Mouse (Mus musculus) spleen, embryonic (tissue): ENCODE measurements around the gene U2af1l4.

Source experiments
- CTCF ChIA-PET: fragments of 350-600 bp; sonication (Branson Sonifier 250); formaldehyde crosslinking; loops from one replicate; lab custom pipeline; 2022; lab: Charles Lee

Gene U2af1l4

DNA sequence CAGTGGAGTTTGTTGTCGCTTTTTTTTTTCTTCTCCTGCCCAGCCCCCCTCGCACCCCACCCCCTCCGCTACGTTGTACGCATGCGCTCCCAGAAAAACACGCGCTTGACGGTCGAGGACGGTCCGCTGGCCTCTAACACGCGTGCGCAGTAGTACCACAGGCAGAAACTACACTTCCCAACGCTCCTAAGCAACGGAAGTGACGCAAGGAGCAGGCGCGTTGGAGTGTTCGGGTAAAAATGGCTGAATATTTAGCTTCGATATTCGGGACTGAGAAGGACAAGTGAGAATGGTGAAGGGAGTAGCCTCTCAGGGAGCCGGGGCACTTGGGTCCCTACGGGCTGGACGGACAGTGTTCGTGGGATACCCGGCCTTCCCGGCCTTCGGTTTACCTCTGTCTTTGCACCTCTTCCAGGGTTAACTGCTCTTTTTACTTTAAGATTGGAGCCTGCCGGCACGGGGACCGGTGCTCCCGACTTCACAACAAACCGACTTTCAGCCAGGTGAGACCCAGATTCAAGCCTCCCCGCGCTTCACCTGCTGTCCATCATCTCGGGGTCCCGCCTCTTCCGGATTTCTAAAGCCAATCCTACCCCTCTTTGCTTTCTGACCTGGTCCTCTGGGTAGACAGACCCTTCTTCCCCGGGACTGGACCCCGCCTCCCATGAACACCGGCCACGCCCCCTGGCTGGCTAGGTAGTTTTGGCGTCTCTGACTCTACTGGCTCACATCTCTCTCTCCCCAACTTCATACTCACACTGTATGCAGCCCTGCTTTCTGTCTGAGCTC lies at the start of gene U2af1l4, which contains the start of the genes Gm49396 and Psenen:
Gene U2af1l4, plus strand, starts transcription at position 185 of the 789 bp plus-strand sequence.
Gene Gm49396, plus strand, starts transcription at position 228 of the 789 bp plus-strand sequence.
Gene Psenen, minus strand, starts transcription at position 511 of the 789 bp plus-strand sequence.
- CTCF ChIA-PET, result interaction anchor here (0.7 kb wide), 1 partner anchor 29 kb away, joined by 5 read pairs; no protein-coding TSS in a partner anchor

DNA sequence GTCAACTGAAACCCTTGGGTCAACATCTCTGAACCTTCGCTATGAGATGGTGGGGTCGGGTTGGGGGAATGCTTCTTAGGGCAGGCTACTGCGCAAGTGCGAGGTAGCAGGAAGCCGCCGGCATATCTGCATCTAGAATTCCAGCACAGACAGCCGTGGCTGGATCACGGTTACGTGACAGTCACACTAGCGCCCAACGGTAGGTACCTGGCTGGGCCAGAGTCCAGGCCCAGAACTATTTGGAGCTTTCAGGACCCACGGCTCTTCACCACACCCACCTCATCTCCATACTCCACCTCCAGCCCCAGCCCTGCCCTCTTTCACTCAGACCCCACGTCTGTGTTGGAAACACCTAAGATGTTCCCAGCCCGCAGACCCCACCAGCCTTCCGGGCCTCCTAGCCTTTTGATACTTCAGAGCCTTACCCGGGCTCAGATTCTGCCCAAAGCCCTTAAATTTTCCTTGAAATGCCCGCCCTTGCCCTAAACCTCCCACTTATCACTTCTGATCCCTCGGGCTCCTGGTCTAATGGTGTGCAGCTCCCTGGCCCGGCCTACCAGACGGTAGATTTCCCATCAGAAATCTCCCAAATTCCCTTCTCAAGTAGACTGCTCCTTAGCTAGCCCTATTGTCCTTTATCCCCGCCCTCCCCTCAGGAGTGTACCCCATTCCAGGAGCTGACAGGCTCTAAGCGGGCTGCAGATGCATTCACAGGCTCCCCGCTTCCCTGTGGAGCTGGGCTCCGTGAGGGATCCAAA lies 47.9 kb upstream of the U2af1l4 start:
- CTCF ChIA-PET, result no interaction called here

- CTCF ChIA-PET, result no interaction called here
These were observed 44.8 kb upstream of the U2af1l4 start for GRCm38 (mm10) chr7:30518325-30518724.

GRCm38 (mm10) chr7:30520396-30520795 lies 42.7 kb upstream of the U2af1l4 start:
- CTCF ChIA-PET, result interaction anchor here (0.5 kb wide), 1 partner anchor 187 kb away, joined by 6 read pairs; no protein-coding TSS in a partner anchor

GRCm38 (mm10) chr7:30520856-30521255 lies 42.2 kb upstream of the U2af1l4 start:
- CTCF ChIA-PET, result interaction anchor here (0.5 kb wide), 1 partner anchor 187 kb away, joined by 6 read pairs; no protein-coding TSS in a partner anchor

GRCm38 (mm10) chr7:30522871-30523270 lies 40.2 kb upstream of the U2af1l4 start:
- CTCF ChIA-PET, result no interaction called here

DNA sequence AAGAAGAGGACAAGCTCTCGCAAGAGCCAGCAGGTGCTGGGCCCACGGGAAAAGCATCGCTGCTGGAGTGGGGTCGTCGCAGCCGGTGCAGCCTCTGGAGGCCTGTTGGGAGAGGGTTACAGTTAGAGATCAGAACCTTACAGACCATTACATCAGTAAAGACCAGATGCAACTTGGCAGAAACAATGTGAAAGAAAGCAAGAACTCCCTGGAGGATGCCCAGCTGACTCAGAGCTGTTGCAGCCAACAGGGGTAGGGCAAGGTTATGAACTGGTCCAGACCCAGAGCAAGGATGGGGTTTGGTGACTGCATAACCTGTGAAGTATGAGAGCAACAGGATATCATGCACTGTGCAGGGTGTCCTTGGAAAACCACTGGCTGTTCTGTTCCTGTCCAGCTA lies 38.6 kb upstream of the U2af1l4 start:
- CTCF ChIA-PET, result interaction anchor here (0.7 kb wide), 1 partner anchor 535 kb away, joined by 10 read pairs; no protein-coding TSS in a partner anchor

GRCm38 (mm10) chr7:30525954-30526353 lies 37.1 kb upstream of the U2af1l4 start:
- CTCF ChIA-PET, result no interaction called here

DNA sequence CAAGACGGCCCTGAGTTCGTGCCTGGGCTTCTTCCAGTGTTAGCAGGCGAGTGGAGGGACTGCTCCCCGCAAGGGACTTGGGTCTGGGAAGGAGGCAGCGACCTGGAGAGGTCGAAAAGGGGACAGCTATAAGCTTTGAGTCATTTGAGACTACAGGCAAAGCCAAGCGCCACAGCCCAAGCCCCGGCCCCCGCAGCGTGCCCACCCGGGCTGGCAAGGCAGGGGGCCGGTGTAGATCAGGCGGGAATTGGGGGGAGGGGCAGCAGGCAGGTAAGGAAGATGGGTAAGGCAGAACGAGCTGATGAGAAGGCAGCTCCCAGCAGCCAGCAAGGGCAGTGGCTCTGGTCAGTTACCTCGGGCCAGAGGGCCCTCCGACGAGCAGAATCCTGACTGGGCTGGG lies 36.7 kb upstream of the U2af1l4 start:
- CTCF ChIA-PET, result no interaction called here

DNA sequence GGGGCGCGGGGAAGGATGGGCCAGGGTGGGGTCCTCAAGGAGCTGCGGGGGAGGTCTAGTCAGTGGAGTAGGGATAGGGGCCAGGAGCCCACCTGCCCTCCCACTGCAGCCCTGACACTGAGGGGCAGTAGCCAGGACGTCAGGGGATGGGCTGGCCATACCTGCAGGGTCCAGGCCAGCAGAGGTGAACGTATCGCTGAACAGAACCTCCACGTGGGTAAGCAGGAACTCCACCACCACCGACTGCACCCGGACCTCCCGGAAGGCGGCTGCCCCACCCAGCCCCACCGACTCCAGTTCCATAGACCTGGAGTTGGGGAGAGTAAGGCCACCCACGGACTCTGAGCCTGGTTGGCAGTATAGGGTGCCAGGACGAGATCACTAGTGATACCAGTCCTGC lies 36.1 kb upstream of the U2af1l4 start:
- CTCF ChIA-PET, result no interaction called here

GRCm38 (mm10) chr7:30531291-30531815 lies 31.7 kb upstream of the U2af1l4 start:
- CTCF ChIA-PET, result no interaction called here

DNA sequence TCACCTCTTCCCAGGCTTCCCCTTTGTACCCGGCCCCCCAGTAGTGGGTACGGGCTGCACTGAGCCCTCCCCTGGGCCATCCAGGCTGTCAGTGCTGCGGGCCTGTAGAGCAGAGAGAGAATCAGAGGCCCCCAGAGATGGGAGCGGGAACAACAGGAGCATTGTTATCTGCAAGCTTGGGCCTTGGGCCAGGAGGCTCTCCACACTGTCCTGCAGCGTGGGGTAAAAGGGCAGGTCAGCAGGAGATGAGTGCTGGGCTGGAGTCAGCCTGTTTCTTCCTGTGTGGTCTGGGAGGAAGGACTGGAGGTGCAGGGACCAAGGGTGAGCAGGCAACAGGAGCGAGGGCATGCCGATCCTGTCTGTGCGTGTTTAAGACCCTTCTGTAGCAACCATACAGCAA lies 30.2 kb upstream of the U2af1l4 start:
- CTCF ChIA-PET, result no interaction called here

- CTCF ChIA-PET, result no interaction called here
These were observed 29.0 kb upstream of the U2af1l4 start for GRCm38 (mm10) chr7:30533941-30534632.

- CTCF ChIA-PET, result no interaction called here
These were observed 28.2 kb upstream of the U2af1l4 start, which contains the start of gene Arhgap33 for GRCm38 (mm10) chr7:30534633-30535577. TSS of gene Arhgap33 (minus strand) at chr7:30535060.

- CTCF ChIA-PET, result no interaction called here
These were observed 22.5 kb upstream of the U2af1l4 start for GRCm38 (mm10) chr7:30540572-30540971.

- CTCF ChIA-PET, result no interaction called here
These were observed 18.8 kb upstream of the U2af1l4 start for GRCm38 (mm10) chr7:30544327-30544726.

DNA sequence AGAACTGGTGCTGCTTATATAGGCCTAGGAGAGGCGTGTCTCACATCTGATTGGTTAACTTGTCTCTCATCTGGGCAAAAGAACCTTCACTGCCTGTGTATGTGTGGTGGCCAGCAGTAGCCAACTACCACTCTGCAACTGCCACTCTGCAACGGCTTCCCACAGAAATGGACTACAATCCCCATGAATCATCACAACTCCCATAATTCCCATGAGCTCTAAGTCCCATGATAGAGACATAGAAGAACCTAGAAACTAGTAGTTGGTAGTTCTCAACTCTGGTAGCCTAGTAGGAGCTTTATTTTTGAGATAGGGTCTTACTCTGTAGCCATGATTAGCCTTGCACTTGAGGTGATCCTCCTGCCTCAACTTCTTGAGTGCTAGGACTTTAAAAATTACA lies 13.2 kb upstream of the U2af1l4 start:
- CTCF ChIA-PET, result interaction anchor here (0.5 kb wide), 1 partner anchor 12 kb away, joined by 7 read pairs; no protein-coding TSS in a partner anchor

DNA sequence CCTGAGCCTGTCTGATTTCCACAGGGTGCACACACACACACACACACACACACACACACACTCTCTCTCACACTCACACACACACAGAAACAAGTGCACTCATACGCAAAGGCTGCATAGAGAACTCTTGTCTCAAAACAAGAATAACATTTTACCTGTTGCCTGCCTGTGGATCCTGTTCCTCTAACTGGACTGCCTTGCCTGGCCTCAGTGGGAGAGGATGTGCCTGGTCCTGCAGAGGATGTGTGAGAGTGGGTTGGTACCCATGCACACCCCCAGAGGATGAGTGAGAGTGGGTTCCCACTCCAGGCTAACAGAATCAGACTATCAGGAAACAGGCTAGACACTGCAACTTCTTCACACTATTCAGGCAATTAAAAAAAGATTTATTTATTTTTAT lies 12.5 kb upstream of the U2af1l4 start:
- CTCF ChIA-PET, result interaction anchor here (0.6 kb wide), 1 partner anchor 203 kb away, joined by 4 read pairs; no protein-coding TSS in a partner anchor

DNA sequence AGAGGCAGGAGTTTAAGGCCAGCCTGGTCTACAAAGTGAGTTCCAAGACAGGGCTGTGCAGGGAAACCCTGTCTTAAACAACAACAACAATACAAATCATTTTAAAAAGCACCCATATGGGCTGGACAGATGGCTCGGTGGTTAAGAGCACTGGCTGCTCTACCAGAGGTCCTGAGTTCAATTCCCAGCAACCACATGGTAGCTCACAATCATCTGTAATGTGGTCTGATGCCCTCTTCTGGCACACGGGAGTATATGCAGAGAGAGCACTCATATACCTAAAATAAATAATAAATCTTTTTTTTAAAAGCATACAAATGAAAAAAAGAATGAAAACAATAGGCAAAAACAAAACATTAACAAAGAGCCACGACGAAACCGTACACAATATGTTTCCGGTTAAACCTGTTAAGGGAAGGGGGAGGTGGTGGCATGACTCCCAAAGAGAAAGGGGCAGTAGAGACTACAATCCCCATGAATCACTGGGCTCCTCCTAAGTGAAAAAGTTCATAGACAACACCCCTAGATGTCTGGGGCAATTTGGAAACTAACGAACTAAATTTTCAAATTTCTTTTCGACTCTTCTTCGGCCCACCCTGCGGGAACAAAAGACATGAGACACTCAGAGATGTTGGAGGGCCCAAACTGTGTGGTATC lies 11.5 kb upstream of the U2af1l4 start:
- CTCF ChIA-PET, result interaction anchor here (0.6 kb wide), 1 partner anchor 204 kb away, joined by 4 read pairs; no protein-coding TSS in a partner anchor
